ENCODE assay signal across 22 mouse cellular contexts in the genomic region with DNA sequence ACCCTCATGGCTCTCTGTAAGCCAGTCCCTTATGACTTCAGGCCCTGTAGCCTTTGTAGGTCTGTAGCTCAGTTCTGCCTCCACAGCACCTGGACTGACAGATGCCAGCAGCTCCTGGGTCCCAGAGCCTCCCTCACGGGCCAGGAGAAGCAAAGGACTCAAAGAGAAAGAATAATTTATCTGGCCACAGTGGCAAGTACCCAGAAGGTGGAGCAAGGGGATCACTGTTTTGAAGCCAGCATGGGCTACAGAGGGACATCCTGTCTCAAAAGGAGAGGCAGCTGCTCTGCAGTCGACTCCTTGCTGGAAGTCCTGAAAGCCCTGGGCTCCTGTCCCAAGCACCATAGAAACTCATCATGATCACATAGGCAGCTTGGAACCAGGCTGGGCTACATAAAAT.
DNase-seq lines count a peak whose midpoint lies in the region; ATAC-seq lines count a peak whose summit lies in the region.
"Had no signal": no experiment of that assay in that cellular context is flagged by ENCODE, and none has a peak within 500 bp of the region (broad histone marks: within the 10 kb centered on the region; RNA-seq: fewer than 3 reads in every experiment).

No protein-coding gene starts in this region.

- DNase-seq in cerebellum, adult 11-12 months, result peak; percentile 72
- DNase-seq in cerebellum, adult 11 months, result no peak
- DNase-seq in cerebellum, adult 9-11 months, result peak; percentile 75
- no peak for DNase-seq in cerebellum, postnatal 4 days (ENCODE audit: low spot score in 2 of 2)
- DNase-seq in left cerebral cortex, postnatal 4 days, result peak; percentile 53
- no peak for DNase-seq in left cerebral cortex, adult 8-10 months (ENCODE audit: low spot score in 2 of 2)
- DNase-seq in cerebellum, postnatal 25 days, result peak; percentile 60 to 62
- DNase-seq: adrenal gland, postnatal 10 days; adrenal gland, postnatal 36 days; forebrain, postnatal 0 days; gastrocnemius, adult 2 months; gastrocnemius, postnatal 14 days; heart, adult 18-20 months; heart, postnatal 10 days; heart, postnatal 36 days; kidney, adult 18-20 months; kidney, adult 9 months had no signal

- intact Hi-C loops in left cerebral cortex, postnatal 4 days (cut with DNase I), result no loop called here

- no peak for ATAC-seq in granulocyte monocyte progenitor cell, adult 5-6 weeks (replicated peaks; ENCODE audit: poor library complexity, severe bottlenecking)
- ATAC-seq: activated CD4-positive, CD25-positive, alpha-beta regulatory T cell, adult 4 months; forebrain, embryonic 13.5 days; forebrain, postnatal 0 days; inflammation-experienced regulatory T-cells, adult 6 months; intestine, embryonic 16.5 days had no signal

Comparison
In these comparisons a context has a peak if more than half of its experiments do, and no peak if none do; other contexts are left out.
1. DNase-seq: peak in cerebellum, adult 11-12 months (single experiment), cerebellum, adult 9-11 months (single experiment), left cerebral cortex, postnatal 4 days (single experiment) and cerebellum, postnatal 25 days (2 of 2); none in cerebellum, adult 11 months (single experiment), cerebellum, postnatal 4 days (0 of 2) and left cerebral cortex, adult 8-10 months (0 of 2).